Mouse (Mus musculus) MEL (cell line): ENCODE data around the gene Sap18. TPM values are rescaled to one million over a fixed set of nuclear protein-coding genes. Genes with fewer than 3 reads are reported as not detected.
"Not testable (repeated sequence)": the region's sequence is repeated elsewhere in the genome, so short reads cannot be mapped to it uniquely, and the experiment has no call there.

Experiments
- DNase-seq: peaks from one replicate; pipeline ENCODE4 v3.0.0; 2011; ENCODE audit warnings: low read depth, low spot score
- H3K27ac ChIP-seq: 2 replicates; pipeline ENCODE4 v1.5.1; 2012; ENCODE audit warnings: low read depth, mild to moderate bottlenecking, control low read depth, low read length, moderate library complexity; ENCODE audit not compliant: control insufficient read depth
- H3K27me3 ChIP-seq, 2 experiments: fragments of 150-350 bp in 1 of 2; sonication (generic) in 1 of 2; 2 replicates each; pipeline ENCODE4 v1.6.1; 2012; ENCODE audit warnings: low read length in 2 of 2, mild to moderate bottlenecking in 2 of 2, improper control_type of control experiment in 1 of 2, moderate library complexity in 1 of 2; ENCODE audit not compliant: insufficient read depth in 2 of 2, control insufficient read depth in 1 of 2
- H3K36me3 ChIP-seq, 2 experiments: 2 replicates each; pipeline ENCODE4 v1.6.1; 2012 to 2014; ENCODE audit warnings: low read length in 2 of 2, improper control_type of control experiment in 1 of 2, inconsistent platforms in 1 of 2, mild to moderate bottlenecking in 1 of 2; ENCODE audit not compliant: insufficient read depth in 2 of 2, control insufficient read depth in 1 of 2
- H3K4me1 ChIP-seq, 2 experiments: fragments of 150-350 bp in 1 of 2; sonication (generic) in 1 of 2; 2 replicates each; pipeline ENCODE4 v1.6.1; 2012; ENCODE audit warnings: low read length in 2 of 2, improper control_type of control experiment in 1 of 2, mild to moderate bottlenecking in 1 of 2; ENCODE audit not compliant: insufficient read depth in 2 of 2, control insufficient read depth in 1 of 2
- H3K4me3 ChIP-seq, 2 experiments: fragments of 150-350 bp in 1 of 2; sonication (generic) in 1 of 2; 2 replicates each; pipeline ENCODE4 v1.5.1; 2012; ENCODE audit warnings: low read depth in 2 of 2, low read length in 2 of 2, mild to moderate bottlenecking in 2 of 2, moderate library complexity in 2 of 2, control low read depth in 1 of 2, improper control_type of control experiment in 1 of 2; ENCODE audit not compliant: control insufficient read depth in 1 of 2, insufficient read depth in 1 of 2
- H3K79me2 ChIP-seq: 2 replicates; pipeline ENCODE4 v1.6.1; 2012; ENCODE audit warnings: mild to moderate bottlenecking, low read length, moderate library complexity; ENCODE audit not compliant: control insufficient read depth, poor library complexity, insufficient read depth
- H3K9ac ChIP-seq: 2 replicates; pipeline ENCODE4 v1.6.1; 2012; ENCODE audit warnings: low read depth, mild to moderate bottlenecking, control low read depth, low read length, moderate library complexity; ENCODE audit not compliant: control insufficient read depth, poor library complexity, severe bottlenecking
- H3K9me3 ChIP-seq: fragments of 150-350 bp; sonication (generic); replicated peaks from 2 replicates; pipeline ENCODE4 v1.6.1; 2012; ENCODE audit warnings: mild to moderate bottlenecking, low read length, improper control_type of control experiment, moderate library complexity; ENCODE audit not compliant: insufficient read depth
- BHLHE40 ChIP-seq: IDR thresholded peaks from 2 replicates; pipeline ENCODE4 v1.6.1; 2012; ENCODE audit warnings: low read depth, mild to moderate bottlenecking, inconsistent platforms, low read length, improper control_type of control experiment, borderline replicate concordance
- CTCF ChIP-seq, 3 experiments: IDR thresholded peaks in 2 of 3; conservative IDR thresholded peaks in 1 of 3; 2 replicates each; pipeline ENCODE4 v1.5.1; 2011 to 2012; ENCODE audit warnings: low read length in 3 of 3, low read depth in 2 of 3, mild to moderate bottlenecking in 2 of 3, improper control_type of control experiment in 1 of 3, inconsistent platforms in 1 of 3, mixed read lengths in 1 of 3, moderate library complexity in 1 of 3; ENCODE audit not compliant: control insufficient read depth in 1 of 3, insufficient read depth in 1 of 3, poor library complexity in 1 of 3, severe bottlenecking in 1 of 3
- ELF1 ChIP-seq: IDR thresholded peaks from 2 replicates; pipeline ENCODE4 v1.6.1; 2014; ENCODE audit warnings: low read depth, mild to moderate bottlenecking, inconsistent platforms, low read length, improper control_type of control experiment, moderate library complexity
- JUND ChIP-seq: IDR thresholded peaks from 2 replicates; pipeline ENCODE4 v1.6.1; 2011; ENCODE audit warnings: low read depth, mild to moderate bottlenecking, improper control_type of control experiment, low read length
- MAFK ChIP-seq: IDR thresholded peaks from 2 replicates; pipeline ENCODE4 v1.6.1; 2011; ENCODE audit warnings: low read depth, mild to moderate bottlenecking, low read length, improper control_type of control experiment, borderline replicate concordance
- MXI1 ChIP-seq: IDR thresholded peaks from 2 replicates; pipeline ENCODE4 v1.6.1; 2011; ENCODE audit warnings: mild to moderate bottlenecking, low read depth, low read length, improper control_type of control experiment
- NELFE ChIP-seq: IDR thresholded peaks from 2 replicates; pipeline ENCODE4 v1.6.1; 2011; ENCODE audit warnings: low read depth, low read length, improper control_type of control experiment
- POLR2AphosphoS2 ChIP-seq: IDR thresholded peaks from 2 replicates; pipeline ENCODE4 v1.6.1; 2011; ENCODE audit warnings: low read length, improper control_type of control experiment
- UBTF ChIP-seq: IDR thresholded peaks from 2 replicates; pipeline ENCODE4 v1.6.1; 2012; ENCODE audit warnings: low read depth, mild to moderate bottlenecking, inconsistent platforms, low read length, improper control_type of control experiment, moderate library complexity, borderline replicate concordance; ENCODE audit not compliant: insufficient read depth
- polyA plus RNA-seq, 2 experiments: library from polyadenylated mRNA; stranded (reverse) in 1 of 2; unstranded in 1 of 2; fragments of >175 nt in 1 of 2; fragments of >200 nt in 1 of 2; gene quantifications; 2 replicates each; pipeline versions ENCODE4 v1.2.1 to v1.2.4; 2012; ENCODE audit warnings: low replicate concordance in 2 of 2, low read depth in 1 of 2; ENCODE audit not compliant: insufficient read length in 2 of 2, insufficient read depth in 1 of 2, missing spikeins in 1 of 2
- total RNA-seq: library from RNA; depleted of rRNA; stranded (reverse); fragments of 300-350 nt; gene quantifications from 2 replicates; pipeline ENCODE4 v1.2.3, GENCODE M21; 2012; rRNA removed

Sap18 gene
- total and polyA plus RNA-seq, 3 experiments = 13.7 to 201 TPM; not detected in 1

DNA sequence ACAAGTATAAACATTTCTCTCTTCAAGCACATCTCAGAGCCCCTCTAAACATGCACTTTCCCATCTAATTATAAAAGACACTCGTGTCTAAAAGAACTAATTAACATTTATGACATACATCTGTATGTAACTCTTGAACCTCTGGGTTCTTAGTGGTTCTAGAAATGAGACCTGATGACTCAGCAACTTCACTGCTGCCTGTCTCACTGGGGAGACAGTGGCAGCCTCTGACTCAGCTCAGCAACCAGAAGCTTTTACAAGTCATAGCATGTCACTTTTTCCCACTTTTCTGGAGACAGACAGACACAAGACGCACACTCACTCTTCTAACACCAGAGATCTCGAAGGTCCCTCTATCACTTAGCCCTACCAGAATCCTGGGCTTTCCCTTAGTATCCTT lies 52.4 kb downstream of the Sap18 start:
- no peak overlapping the region for H3K27ac ChIP-seq
- peak; percentile 51 for DNase-seq
- H3K4me1 ChIP-seq = 0 out of 4 replicates have a peak, but pooled peaks cover 0 to 3% of the 10 kb centered on the region in 2 experiments
- no peaks in the 10 kb centered on the region for H3K79me2 ChIP-seq
- H3K27me3 ChIP-seq = no peaks in the 10 kb centered on the region
- no peaks in the 10 kb centered on the region for H3K9me3 ChIP-seq
- no peak for TF ChIP-seq ELF1
- TF ChIP-seq JUND = no peak
- TF ChIP-seq NELFE = no peak
- TF ChIP-seq POLR2AphosphoS2 = no peak
- TF ChIP-seq MAFK = peak; percentile 78; the same call in 1 of the 2 replicates
- no peak for TF ChIP-seq UBTF
- no peak overlapping the region for H3K4me3 ChIP-seq
- no peak overlapping the region for H3K9ac ChIP-seq
- H3K36me3 ChIP-seq = peaks cover 0 to 2% of the 10 kb centered on the region in 2 experiments; a peak in 3 of 4 replicates

DNA sequence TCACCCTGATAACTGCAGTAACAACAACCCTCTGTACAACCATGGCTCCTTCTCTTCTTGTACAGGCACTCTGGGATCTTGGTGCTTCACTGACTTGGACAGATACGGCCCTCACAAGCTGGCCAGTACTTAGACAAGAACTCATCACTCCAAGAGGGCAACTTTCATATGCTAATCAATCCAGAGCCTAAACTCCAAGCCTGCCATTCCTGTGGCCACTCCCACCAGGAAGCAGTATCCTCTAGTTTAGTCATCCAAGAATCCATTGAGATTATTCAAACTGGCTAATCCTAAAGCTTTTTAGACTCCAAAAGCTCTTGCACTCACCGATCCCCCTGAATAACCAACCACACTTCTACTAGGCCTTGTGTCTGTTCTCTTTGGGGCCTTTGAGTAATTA lies 55.0 kb downstream of the Sap18 start:
- Histone ChIP-seq H3K79me2 (no peaks in the 10 kb centered on the region), H3K27me3 (no peaks in the 10 kb centered on the region)
- TF ChIP-seq MXI1 = no peak
- no peak for TF ChIP-seq UBTF
- no peak for TF ChIP-seq BHLHE40
- TF ChIP-seq, all 39 proteins: peak for 0
- no peak for DNase-seq
- 0 out of 4 replicates have a peak, but pooled peaks cover 0 to 3% of the 10 kb centered on the region in 2 experiments for H3K4me1 ChIP-seq
- peaks cover 0 to 2% of the 10 kb centered on the region in 2 experiments; a peak in 3 of 4 replicates for H3K36me3 ChIP-seq
- no peak overlapping the region for H3K9ac ChIP-seq
- no peak overlapping the region for H3K4me3 ChIP-seq
- H3K9me3 ChIP-seq = no peaks in the 10 kb centered on the region
- no peak overlapping the region for H3K27ac ChIP-seq

DNA sequence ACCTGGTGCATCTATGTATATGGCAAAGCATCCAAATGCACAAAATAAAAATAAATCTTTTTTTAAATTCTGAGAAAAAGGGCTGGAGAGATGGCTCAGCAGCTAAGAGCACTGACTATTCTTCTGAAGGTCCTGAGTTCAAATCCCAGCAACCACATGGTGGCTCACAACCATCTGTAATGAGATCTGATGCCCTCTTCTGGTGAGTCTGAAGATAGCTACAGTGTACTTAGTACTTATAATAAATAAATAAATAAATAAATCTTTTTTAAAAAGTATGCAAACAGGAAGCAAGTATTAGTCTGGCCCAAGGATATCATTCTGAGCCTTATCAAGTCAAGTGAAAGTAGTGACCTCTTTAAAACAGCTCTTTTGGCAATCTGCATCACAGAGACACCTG lies 58.1 kb downstream of the Sap18 start:
- DNase-seq, H3K36me3 ChIP-seq, H3K9me3 ChIP-seq, H3K9ac ChIP-seq, H3K27ac ChIP-seq: not testable (repeated sequence)
- TF ChIP-seq CTCF (IDR thresholded peaks at IDR 0.05 in 2 of 3, conservative IDR thresholded peaks at IDR 0.05 in 1 of 3; ENCODE audit: control insufficient read depth in 1 of 3, insufficient read depth in 1 of 3, low read depth in 2 of 3, low read length in 3 of 3, poor library complexity in 1 of 3, severe bottlenecking in 1 of 3) = peak in 1 of 3 experiments; percentile 9; a peak in 1 of 6 replicates
- TF ChIP-seq, all 39 proteins: peak for 1; not testable (repeated sequence) for 38
- H3K27me3 ChIP-seq, H3K79me2 ChIP-seq, H3K4me3 ChIP-seq, H3K4me1 ChIP-seq: not testable (repeated sequence)

Other genes starting within 250 kb of the Sap18 start
- gene Eef1akmt1, start 226.6 kb upstream of the Sap18 start, total RNA-seq = 40.6 and 44.0 TPM in 2 replicates
- 10 to 100 TPM in 1 of 2 experiments, not detected in 1; 51.0 TPM for gene Eef1akmt1, start 226.6 kb upstream of the Sap18 start, polyA plus RNA-seq
- 45.6 and 46.5 TPM in 2 replicates for gene Xpo4, start 132.8 kb upstream of the Sap18 start, total RNA-seq
- gene Xpo4, start 132.8 kb upstream of the Sap18 start, polyA plus RNA-seq = 10 to 100 TPM in 1 of 2 experiments, not detected in 1; 32.3 TPM
- not detected in 2 replicates for gene Gm49361, start 52.1 kb upstream of the Sap18 start, total RNA-seq
- gene Gm49361, start 52.1 kb upstream of the Sap18 start, polyA plus RNA-seq = not detected
- gene Lats2, start 39.8 kb upstream of the Sap18 start, total RNA-seq = 0.98 and 1.1 TPM in 2 replicates
- 1 to 10 TPM in 1 of 2 experiments, not detected in 1; 2.6 TPM for gene Lats2, start 39.8 kb upstream of the Sap18 start, polyA plus RNA-seq
- 20.1 and 20.2 TPM in 2 replicates for gene Ska3, start 28.0 kb downstream of the Sap18 start, total RNA-seq
- 10 to 100 TPM in 1 of 2 experiments, not detected in 1; 29.7 TPM for gene Ska3, start 28.0 kb downstream of the Sap18 start, polyA plus RNA-seq
- gene Mrpl57, start 28.1 kb downstream of the Sap18 start, total RNA-seq = 126 and 132 TPM in 2 replicates
- gene Mrpl57, start 28.1 kb downstream of the Sap18 start, polyA plus RNA-seq = 100 to 1,000 TPM in 1 of 2 experiments, not detected in 1; 184 TPM
- gene Zdhhc20, start 92.1 kb downstream of the Sap18 start, total RNA-seq = 4.6 and 5.9 TPM in 2 replicates
- gene Zdhhc20, start 92.1 kb downstream of the Sap18 start, polyA plus RNA-seq = 10 to 100 TPM in 1 of 2 experiments, not detected in 1; 11.4 TPM
- 56.8 and 61.3 TPM in 2 replicates for gene Micu2, start 201.1 kb downstream of the Sap18 start, total RNA-seq
- gene Micu2, start 201.1 kb downstream of the Sap18 start, polyA plus RNA-seq = 100 to 1,000 TPM in 1 of 2 experiments, 10 to 100 TPM in 1; 65.1 to 173 TPM